Mouse (Mus musculus): Measurements from ENCODE around the gene Cubn.

GRCm38 (mm10) chr2:13408333-13408732, 83.3 kb downstream of the Cubn start:
- TF ChIP-seq CTCF (conservative IDR thresholded peaks at IDR 0.05 in 1 of 2, IDR thresholded peaks at IDR 0.05 in 1 of 2; ENCODE audit: low read depth in 2 of 2, low read length in 2 of 2) (no peak), MYC (IDR thresholded peaks at IDR 0.05; ENCODE audit: low read depth, low read length) (no peak), JUND (conservative IDR thresholded peaks at IDR 0.05; ENCODE audit: low read depth, low read length) (no peak), SMC3 (IDR thresholded peaks at IDR 0.05; ENCODE audit: low read depth, low read length) (no peak), ETS1 (conservative IDR thresholded peaks at IDR 0.05; ENCODE audit: low read depth, low read length) (no peak), POLR2A (IDR thresholded peaks at IDR 0.05; ENCODE audit: low read depth, low read length) (no peak), RAD21 (IDR thresholded peaks at IDR 0.05; ENCODE audit: low read depth, low read length) (no peak), MAX (IDR thresholded peaks at IDR 0.05; ENCODE audit: low read length) (no peak), E2F4 (IDR thresholded peaks at IDR 0.05; ENCODE audit: insufficient replicate concordance, low read depth, low read length) (no peak), EP300 (IDR thresholded peaks at IDR 0.05; ENCODE audit: low read length) (no peak), CHD2 (IDR thresholded peaks at IDR 0.05; ENCODE audit: low read length) (no peak)
